Mouse (Mus musculus) thymus, adult 2 months (tissue): ENCODE measurements around the gene Tnpo2.

Experiments
- CTCF ChIP-seq: fragments of 200-500 bp; IDR thresholded peaks from 2 replicates; pipeline ENCODE4 v1.5.1; 2012; ENCODE audit warnings: mild to moderate bottlenecking, control low read depth, low read length, moderate library complexity, borderline replicate concordance; ENCODE audit not compliant: control insufficient read depth, poor library complexity, insufficient read depth; ENCODE audit errors: extremely low read depth
- POLR2A ChIP-seq: fragments of 200-500 bp; IDR thresholded peaks from 2 replicates; pipeline ENCODE4 v1.6.1; 2012; ENCODE audit warnings: mild to moderate bottlenecking, low read length, control low read depth, moderate library complexity; ENCODE audit not compliant: control insufficient read depth, poor library complexity, insufficient read depth; ENCODE audit errors: extremely low read depth

DNA sequence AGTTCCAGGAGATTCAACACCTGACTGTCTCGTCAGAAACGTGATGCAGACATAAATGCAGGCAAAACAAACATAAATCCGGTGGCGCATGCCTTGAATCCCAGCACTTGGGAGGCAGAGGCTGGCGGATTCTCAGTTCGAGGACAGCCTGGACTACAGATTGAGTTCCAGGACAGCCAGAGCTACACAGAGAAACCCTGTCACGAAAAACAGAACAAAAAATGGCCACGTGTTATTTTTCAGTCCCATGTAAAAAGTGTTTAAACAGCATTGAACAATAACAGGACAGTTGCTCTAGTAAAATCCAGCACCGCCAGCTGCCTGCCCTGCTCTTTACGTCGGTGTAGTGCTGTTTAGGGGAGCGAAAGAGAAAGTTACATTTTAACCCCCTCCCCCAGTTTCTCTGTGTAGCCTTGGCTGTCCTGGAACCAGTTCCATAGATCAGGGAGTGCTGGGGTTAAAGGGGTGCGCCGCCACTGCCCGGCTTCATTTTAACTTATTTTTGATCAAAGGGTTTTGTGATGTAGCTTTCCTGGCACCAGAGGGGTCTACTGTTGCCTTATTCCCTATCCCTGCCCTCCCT, 896 bp upstream of the Tnpo2 start:
- TF ChIP-seq CTCF (no peak), POLR2A (no peak)
